Mouse (Mus musculus) kidney, adult 2 months (tissue): Measurements from ENCODE around the gene Ift172.

Experiments
- CTCF ChIP-seq: fragments of 200-500 bp; conservative IDR thresholded peaks from 2 replicates; pipeline ENCODE4 v1.5.1; 2011; ENCODE audit warnings: low read depth, mild to moderate bottlenecking, control low read depth, low read length, moderate library complexity, mixed read lengths; ENCODE audit not compliant: insufficient read depth, insufficient read length
- POLR2A ChIP-seq: fragments of 200-500 bp; IDR thresholded peaks from one replicate; pipeline ENCODE4 v1.6.1; 2011; ENCODE audit warnings: low read depth, low read length, control low read depth

GRCm38 (mm10) chr5:31301866-31302265 is 10.9 kb upstream of the Ift172 start:
- TF ChIP-seq POLR2A (no peak), CTCF (no peak)
